Mouse (Mus musculus) stomach, embryonic 14.5 days (tissue): Measurements from ENCODE around the gene Srgap3. TPM values are rescaled to one million over a fixed set of nuclear protein-coding genes. Genes with fewer than 3 reads are reported as not detected.

Source experiments
- ATAC-seq: fragments of 200-750 bp; cut with Nextera tagmentation; 2 replicates; pipeline ENCODE4 v1.8.0; 2017; ENCODE audit warnings: low read depth, moderate TSS enrichment; ENCODE audit not compliant: insufficient number of reproducible peaks, insufficient read depth, low FRiP score
- H3K27ac ChIP-seq: fragments of 300-500 bp; sonication (generic); 2 replicates; pipeline ENCODE4 v1.5.1; 2014; ENCODE audit warnings: mild to moderate bottlenecking, low read length, moderate library complexity, mixed read lengths
- H3K27me3 ChIP-seq: fragments of 300-500 bp; sonication (generic); 2 replicates; pipeline ENCODE4 v1.6.1; 2014; ENCODE audit warnings: low read length, control low read depth, mixed read lengths; ENCODE audit not compliant: control insufficient read depth, insufficient read depth
- H3K36me3 ChIP-seq: fragments of 300-500 bp; sonication (generic); 2 replicates; pipeline ENCODE4 v1.6.1; 2014; ENCODE audit warnings: mild to moderate bottlenecking, control low read depth, low read length, moderate library complexity, mixed read lengths; ENCODE audit not compliant: control insufficient read depth, insufficient read depth
- H3K4me1 ChIP-seq: fragments of 300-500 bp; sonication (generic); 2 replicates; pipeline ENCODE4 v1.6.1; 2014; ENCODE audit warnings: low read length, control low read depth, mixed read lengths; ENCODE audit not compliant: control insufficient read depth, insufficient read depth
- H3K4me2 ChIP-seq: fragments of 300-500 bp; sonication (generic); replicated peaks from 2 replicates; pipeline ENCODE4 v1.6.1; 2014; ENCODE audit warnings: low read depth, low read length, control low read depth
- H3K4me3 ChIP-seq: fragments of 300-500 bp; sonication (generic); 2 replicates; pipeline ENCODE4 v1.5.1; 2014; ENCODE audit warnings: low read depth, low read length, control low read depth
- H3K9ac ChIP-seq: fragments of 300-500 bp; sonication (generic); replicated peaks from 2 replicates; pipeline ENCODE4 v1.6.1; 2014; ENCODE audit warnings: low read depth, mild to moderate bottlenecking, control low read depth, low read length, moderate library complexity, mixed read lengths
- H3K9me3 ChIP-seq: fragments of 300-500 bp; sonication (generic); 2 replicates; pipeline ENCODE4 v1.6.1; 2016; ENCODE audit warnings: low read depth, low read length, control low read depth; ENCODE audit not compliant: control insufficient read depth
- WGBS: fragments of 180-500 bp; shearing (Covaris S2); extraction: QIAGEN DNeasy Blood & Tissue Kit; methylation state at CpG from one replicate; pipeline ENCODE4 v1.1.7; 2014; 5-methylcytosine and 5-hydroxymethylcytosine counted together
- polyA plus RNA-seq: library from polyadenylated mRNA; unstranded; fragments of >200 nt; fragmentation: Nextera tagmentation; extraction: Ambion mirVana; gene quantifications from 2 replicates; pipeline ENCODE4 v1.2.1, GENCODE M21; 2014

Srgap3 gene
- polyA plus RNA-seq, 1 experiment from 2014 or later = 15.3 TPM

GRCm38 (mm10) chr6:112976136-112976535 is 29.1 kb upstream of the Srgap3 start:
- Histone ChIP-seq H3K9me3 (no peaks in the 10 kb centered on the region), H3K4me3 (no peak overlapping the region), H3K27ac (no peak overlapping the region), H3K9ac (no peak overlapping the region), H3K36me3 (no peaks in the 10 kb centered on the region), H3K4me2 (no peak overlapping the region), H3K4me1 (peaks cover 31% of the 10 kb centered on the region), H3K27me3 (no peaks in the 10 kb centered on the region)
- ATAC-seq = no peak
- WGBS = 87% methylated on average over 16 of the region's 16 CpGs

- Histone ChIP-seq H3K4me3 (no peak overlapping the region), H3K27me3 (no peaks in the 10 kb centered on the region), H3K36me3 (no peaks in the 10 kb centered on the region), H3K4me1 (peaks cover 31% of the 10 kb centered on the region), H3K4me2 (no peak overlapping the region), H3K9me3 (no peaks in the 10 kb centered on the region), H3K9ac (no peak overlapping the region), H3K27ac (peak overlapping the region; percentile 12; the same call in 1 of the 2 replicates)
- WGBS = 54% methylated on average over 19 of the region's 19 CpGs
- ATAC-seq = no peak
These were observed 27.0 kb upstream of the Srgap3 start for GRCm38 (mm10) chr6:112973786-112974720.

- no peak overlapping the region for H3K9ac ChIP-seq
- WGBS = 10% methylated on average over 18 of the region's 18 CpGs
- H3K27me3 ChIP-seq = no peaks in the 10 kb centered on the region
- H3K4me3 ChIP-seq = no peak overlapping the region
- H3K27ac ChIP-seq = peak overlapping the region; percentile 75
- H3K4me2 ChIP-seq = no peak overlapping the region; the same call in 1 of the 2 replicates
- peak; percentile 79; the same call in 1 of the 2 replicates for ATAC-seq
- H3K4me1 ChIP-seq = peaks cover 31% of the 10 kb centered on the region
- no peaks in the 10 kb centered on the region for H3K36me3 ChIP-seq
- no peaks in the 10 kb centered on the region for H3K9me3 ChIP-seq
These were observed 26.0 kb upstream of the Srgap3 start for GRCm38 (mm10) chr6:112972858-112973631.

GRCm38 (mm10) chr6:112972127-112972526 is 25.1 kb upstream of the Srgap3 start:
- Histone ChIP-seq H3K4me1 (peaks cover 31% of the 10 kb centered on the region), H3K27ac (peak overlapping the region; percentile 75; the same call in 1 of the 2 replicates), H3K4me3 (no peak overlapping the region), H3K4me2 (no peak overlapping the region), H3K36me3 (no peaks in the 10 kb centered on the region), H3K27me3 (no peaks in the 10 kb centered on the region), H3K9me3 (no peaks in the 10 kb centered on the region), H3K9ac (no peak overlapping the region)
- WGBS = 45% methylated on average over 10 of the region's 10 CpGs
- ATAC-seq = no peak

- no peak overlapping the region for H3K4me2 ChIP-seq
- H3K9ac ChIP-seq = no peak overlapping the region
- H3K4me1 ChIP-seq = peaks cover 31% of the 10 kb centered on the region
- no peaks in the 10 kb centered on the region for H3K9me3 ChIP-seq
- H3K4me3 ChIP-seq = no peak overlapping the region
- WGBS = 70% methylated on average over 6 of the region's 6 CpGs
- no peak for ATAC-seq
- H3K36me3 ChIP-seq = no peaks in the 10 kb centered on the region
- H3K27me3 ChIP-seq = no peaks in the 10 kb centered on the region
- H3K27ac ChIP-seq = no peak overlapping the region
These were observed 24.2 kb upstream of the Srgap3 start for GRCm38 (mm10) chr6:112971116-112971768.

GRCm38 (mm10) chr6:112967359-112967758 is 20.3 kb upstream of the Srgap3 start:
- no peak overlapping the region for H3K4me2 ChIP-seq

GRCm38 (mm10) chr6:112958360-112958759 is 11.3 kb upstream of the Srgap3 start:
- H3K9me3 ChIP-seq = peaks cover 4% of the 10 kb centered on the region; the same call in 1 of the 2 replicates

More at GRCm38 (mm10) chr6:112967359-112967758, 20.3 kb upstream of the Srgap3 start:
- H3K27ac ChIP-seq = no peak overlapping the region
- H3K27me3 ChIP-seq = no peaks in the 10 kb centered on the region
- H3K36me3 ChIP-seq = no peaks in the 10 kb centered on the region
- 91% methylated on average over 6 of the region's 6 CpGs for WGBS
- H3K9me3 ChIP-seq = no peaks in the 10 kb centered on the region
- no peak overlapping the region for H3K4me3 ChIP-seq
- H3K4me1 ChIP-seq = peaks cover 9% of the 10 kb centered on the region; the same call in 1 of the 2 replicates
- ATAC-seq = no peak
- H3K9ac ChIP-seq = no peak overlapping the region

More at GRCm38 (mm10) chr6:112958360-112958759, 11.3 kb upstream of the Srgap3 start:
- Histone ChIP-seq H3K4me3 (no peak overlapping the region), H3K27me3 (no peaks in the 10 kb centered on the region), H3K9ac (no peak overlapping the region), H3K4me1 (peaks cover 15% of the 10 kb centered on the region), H3K36me3 (no peaks in the 10 kb centered on the region), H3K27ac (no peak overlapping the region), H3K4me2 (no peak overlapping the region)
- ATAC-seq = no peak
- 34% methylated on average over 6 of the region's 6 CpGs for WGBS
